Mouse (Mus musculus): ENCODE measurements around the gene D430041D05Rik. TPM values are rescaled to one million over a fixed set of nuclear protein-coding genes. Genes with fewer than 3 reads are reported as not detected.
A peak's percentile ranks its signal among the peaks of the same experiment; 100 is the strongest.

The D430041D05Rik gene
- polyA plus RNA-seq, 1 experiment = 0.60 TPM

GRCm38 (mm10) chr2:104163418-104163817, 247.4 kb downstream of the D430041D05Rik start:
- Histone ChIP-seq H3ac (ENCODE audit: control insufficient read depth, insufficient read length) (no peak overlapping the region), H3K4me2 (ENCODE audit: low read depth) (no peak overlapping the region), H3K36me3 (ENCODE audit: control insufficient read depth, insufficient read depth) (no peaks in the 10 kb centered on the region), H3K4me3 (no peak overlapping the region), H3K79me2 (ENCODE audit: control insufficient read depth, insufficient read depth) (no peaks in the 10 kb centered on the region), H3K27me3 (ENCODE audit: control insufficient read depth, insufficient read depth, insufficient read length) (no peaks in the 10 kb centered on the region)
- TF ChIP-seq TCF12 (IDR thresholded peaks at IDR 0.05; ENCODE audit: insufficient read depth, poor library complexity, severe bottlenecking) (no peak), TCF3 (IDR thresholded peaks at IDR 0.05; ENCODE audit: insufficient read length, low read depth) (no peak), POLR2AphosphoS2 (IDR thresholded peaks at IDR 0.05; ENCODE audit: insufficient read length, low read depth) (no peak), SRF (IDR thresholded peaks at IDR 0.05; ENCODE audit: control insufficient read depth, insufficient read length, low read depth) (no peak), POLR2A (IDR thresholded peaks at IDR 0.05; ENCODE audit: insufficient read length, low read depth) (no peak), MYOG (IDR thresholded peaks at IDR 0.05; ENCODE audit: control insufficient read depth in 1 of 3, insufficient read depth in 1 of 3, insufficient read length in 2 of 3, low read depth in 2 of 3) (no peak), CEBPB (IDR thresholded peaks at IDR 0.05; ENCODE audit: insufficient read depth, poor library complexity, severe bottlenecking) (no peak), E2F4 (IDR thresholded peaks at IDR 0.05; ENCODE audit: insufficient read depth) (no peak), MYOD1 (IDR thresholded peaks at IDR 0.05; ENCODE audit: control insufficient read depth in 1 of 3, insufficient read length in 2 of 3, low read depth in 2 of 3) (no peak), REST (IDR thresholded peaks at IDR 0.05; ENCODE audit: insufficient read depth, insufficient read length) (no peak), MAX (IDR thresholded peaks at IDR 0.05; ENCODE audit: low read depth) (no peak), USF1 (IDR thresholded peaks at IDR 0.05; ENCODE audit: low read depth) (no peak)

- H3K4me2 ChIP-seq (ENCODE audit: low read depth) = no peak overlapping the region
- H3ac ChIP-seq (ENCODE audit: control insufficient read depth, insufficient read length) = no peak overlapping the region
- TF ChIP-seq TCF3 (IDR thresholded peaks at IDR 0.05; ENCODE audit: insufficient read length, low read depth) (no peak), USF1 (IDR thresholded peaks at IDR 0.05; ENCODE audit: low read depth) (no peak)
- H3K4me3 ChIP-seq = no peak overlapping the region
- H3K36me3 ChIP-seq (ENCODE audit: control insufficient read depth, insufficient read depth) = no peaks in the 10 kb centered on the region
- H3K79me2 ChIP-seq (ENCODE audit: control insufficient read depth, insufficient read depth) = no peaks in the 10 kb centered on the region
- H3K27me3 ChIP-seq (ENCODE audit: control insufficient read depth, insufficient read depth, insufficient read length) = no peaks in the 10 kb centered on the region
Observed at GRCm38 (mm10) chr2:104157831-104158230, 253.0 kb downstream of the D430041D05Rik start.

- no peak overlapping the region for H3K4me2 ChIP-seq (ENCODE audit: low read depth)
Observed at GRCm38 (mm10) chr2:104153876-104154275, 256.9 kb downstream of the D430041D05Rik start.

DNA sequence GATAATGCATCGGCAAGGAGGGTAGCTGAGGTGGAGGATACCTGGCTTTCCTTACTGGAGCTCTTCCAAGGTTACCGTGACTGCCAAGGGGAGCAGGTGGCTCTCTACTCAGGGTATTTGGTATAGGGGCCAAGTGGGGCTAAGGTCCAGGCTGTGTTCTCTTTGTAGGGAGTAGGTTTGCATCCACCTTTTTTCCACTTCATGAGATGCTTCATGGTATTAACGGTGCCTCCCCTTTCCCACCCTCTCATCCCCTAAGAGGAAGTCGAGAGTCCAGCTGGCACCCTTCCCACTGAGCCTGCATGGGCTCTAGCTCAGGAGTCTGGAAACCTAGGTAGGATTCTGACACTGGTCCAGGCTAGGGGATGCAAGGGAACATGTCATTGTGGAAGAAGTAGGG, 257.5 kb downstream of the D430041D05Rik start:
- TF ChIP-seq E2F4 (IDR thresholded peaks at IDR 0.05; ENCODE audit: insufficient read depth) (no peak), REST (IDR thresholded peaks at IDR 0.05; ENCODE audit: insufficient read depth, insufficient read length) (no peak), CEBPB (IDR thresholded peaks at IDR 0.05; ENCODE audit: insufficient read depth, poor library complexity, severe bottlenecking) (no peak)
- Histone ChIP-seq H3K4me3 (no peak overlapping the region), H3K79me2 (ENCODE audit: control insufficient read depth, insufficient read depth) (no peaks in the 10 kb centered on the region), H3ac (ENCODE audit: control insufficient read depth, insufficient read length) (no peak overlapping the region), H3K36me3 (ENCODE audit: control insufficient read depth, insufficient read depth) (no peaks in the 10 kb centered on the region), H3K4me2 (ENCODE audit: low read depth) (no peak overlapping the region), H3K27me3 (ENCODE audit: control insufficient read depth, insufficient read depth, insufficient read length) (no peaks in the 10 kb centered on the region)

More at GRCm38 (mm10) chr2:104153876-104154275, 256.9 kb downstream of the D430041D05Rik start:
- Histone ChIP-seq H3K36me3 (ENCODE audit: control insufficient read depth, insufficient read depth) (no peaks in the 10 kb centered on the region), H3K27me3 (ENCODE audit: control insufficient read depth, insufficient read depth, insufficient read length) (no peaks in the 10 kb centered on the region), H3K79me2 (ENCODE audit: control insufficient read depth, insufficient read depth) (no peaks in the 10 kb centered on the region), H3ac (ENCODE audit: control insufficient read depth, insufficient read length) (no peak overlapping the region), H3K4me3 (no peak overlapping the region)
- TF ChIP-seq TCF3 (IDR thresholded peaks at IDR 0.05; ENCODE audit: insufficient read length, low read depth) = no peak
- TF ChIP-seq E2F4 (IDR thresholded peaks at IDR 0.05; ENCODE audit: insufficient read depth) = no peak
- no peak for TF ChIP-seq USF1 (IDR thresholded peaks at IDR 0.05; ENCODE audit: low read depth)
- no peak for TF ChIP-seq TCF12 (IDR thresholded peaks at IDR 0.05; ENCODE audit: insufficient read depth, poor library complexity, severe bottlenecking)
- TF ChIP-seq POLR2AphosphoS2 (IDR thresholded peaks at IDR 0.05; ENCODE audit: insufficient read length, low read depth) = no peak
- TF ChIP-seq MAX (IDR thresholded peaks at IDR 0.05; ENCODE audit: low read depth) = no peak
- TF ChIP-seq POLR2A (IDR thresholded peaks at IDR 0.05; ENCODE audit: insufficient read length, low read depth) = no peak
- no peak for TF ChIP-seq MYOD1 (IDR thresholded peaks at IDR 0.05; ENCODE audit: control insufficient read depth in 1 of 3, insufficient read length in 2 of 3, low read depth in 2 of 3)
- TF ChIP-seq SRF (IDR thresholded peaks at IDR 0.05; ENCODE audit: control insufficient read depth, insufficient read length, low read depth) = no peak
- TF ChIP-seq MYOG (IDR thresholded peaks at IDR 0.05; ENCODE audit: control insufficient read depth in 1 of 3, insufficient read depth in 1 of 3, insufficient read length in 2 of 3, low read depth in 2 of 3) = no peak
- TF ChIP-seq CEBPB (IDR thresholded peaks at IDR 0.05; ENCODE audit: insufficient read depth, poor library complexity, severe bottlenecking) = no peak
- no peak for TF ChIP-seq REST (IDR thresholded peaks at IDR 0.05; ENCODE audit: insufficient read depth, insufficient read length)

DNA sequence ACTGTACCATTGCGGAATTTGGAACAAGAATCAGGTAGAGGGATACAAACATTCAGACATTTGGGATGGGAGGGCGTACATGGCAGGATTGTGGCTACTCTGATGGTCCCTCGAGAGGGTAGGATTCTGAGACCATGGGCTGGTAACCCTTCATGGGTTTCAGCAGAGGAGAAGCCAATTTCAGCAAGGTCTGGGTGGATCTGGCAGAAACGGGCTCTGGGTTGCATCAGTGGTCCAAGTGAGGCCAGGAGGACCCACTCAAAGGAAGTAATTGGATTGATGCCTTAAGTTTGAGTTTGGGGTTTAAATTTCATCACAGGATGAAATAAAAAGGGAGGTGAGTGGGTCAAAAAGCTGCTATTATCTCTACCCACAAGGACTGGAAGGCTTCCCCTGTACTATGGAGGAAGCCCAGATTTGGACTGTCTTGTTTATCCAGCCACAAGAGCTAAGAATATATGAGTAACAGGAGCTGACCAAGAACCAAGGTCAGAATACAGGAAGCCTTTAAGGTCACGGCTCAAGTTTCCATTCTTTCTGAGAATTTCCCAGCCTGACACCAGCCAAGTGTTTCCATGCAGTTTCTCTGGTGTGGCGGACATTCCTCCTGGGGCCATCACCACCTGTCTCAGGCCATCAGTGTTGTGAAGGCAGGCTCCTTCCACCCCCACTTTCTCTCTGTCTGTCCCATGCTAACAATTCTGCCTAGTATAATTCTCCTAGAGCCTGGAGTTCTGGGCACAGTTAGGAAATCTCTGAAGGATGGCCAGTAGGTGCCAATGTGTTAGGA, 260.0 kb downstream of the D430041D05Rik start:
- Histone ChIP-seq H3K4me3 (no peak overlapping the region), H3K79me2 (ENCODE audit: control insufficient read depth, insufficient read depth) (no peaks in the 10 kb centered on the region), H3K4me2 (ENCODE audit: low read depth) (peak overlapping the region; percentile 52), H3K27me3 (ENCODE audit: control insufficient read depth, insufficient read depth, insufficient read length) (no peaks in the 10 kb centered on the region), H3K36me3 (ENCODE audit: control insufficient read depth, insufficient read depth) (no peaks in the 10 kb centered on the region), H3ac (ENCODE audit: control insufficient read depth, insufficient read length) (no peak overlapping the region)
- no peak for TF ChIP-seq REST (IDR thresholded peaks at IDR 0.05; ENCODE audit: insufficient read depth, insufficient read length)
- no peak for TF ChIP-seq MAX (IDR thresholded peaks at IDR 0.05; ENCODE audit: low read depth)
- no peak for TF ChIP-seq POLR2A (IDR thresholded peaks at IDR 0.05; ENCODE audit: insufficient read length, low read depth)
- TF ChIP-seq MYOG (IDR thresholded peaks at IDR 0.05; ENCODE audit: control insufficient read depth in 1 of 3, insufficient read depth in 1 of 3, insufficient read length in 2 of 3, low read depth in 2 of 3) = peak; percentile 14 to 80 (median 61)
- TF ChIP-seq POLR2AphosphoS2 (IDR thresholded peaks at IDR 0.05; ENCODE audit: insufficient read length, low read depth) = no peak
- TF ChIP-seq TCF3 (IDR thresholded peaks at IDR 0.05; ENCODE audit: insufficient read length, low read depth) = peak; percentile 83
- peak; percentile 100 for TF ChIP-seq MYOD1 (IDR thresholded peaks at IDR 0.05; ENCODE audit: control insufficient read depth in 1 of 3, insufficient read length in 2 of 3, low read depth in 2 of 3)
- no peak for TF ChIP-seq USF1 (IDR thresholded peaks at IDR 0.05; ENCODE audit: low read depth)
- TF ChIP-seq E2F4 (IDR thresholded peaks at IDR 0.05; ENCODE audit: insufficient read depth) = no peak
- TF ChIP-seq TCF12 (IDR thresholded peaks at IDR 0.05; ENCODE audit: insufficient read depth, poor library complexity, severe bottlenecking) = peak; percentile 94
- peak; percentile 64 for TF ChIP-seq SRF (IDR thresholded peaks at IDR 0.05; ENCODE audit: control insufficient read depth, insufficient read length, low read depth)
- peak; percentile 72; the same call in 1 of the 2 replicates for TF ChIP-seq CEBPB (IDR thresholded peaks at IDR 0.05; ENCODE audit: insufficient read depth, poor library complexity, severe bottlenecking)

Measured in myocyte (in vitro differentiated cells).